Mouse (Mus musculus) hindbrain, embryonic 11.5 days (tissue): Measurements from ENCODE around the gene Gper1. TPM values are rescaled to one million over a fixed set of nuclear protein-coding genes. Genes with fewer than 3 reads are reported as not detected.

Experiments
- ATAC-seq: fragments of 200-750 bp; cut with Nextera tagmentation; 2 replicates; pipeline ENCODE4 v1.8.0; 2017; ENCODE audit warnings: mild to moderate bottlenecking, moderate TSS enrichment, moderate library complexity; ENCODE audit not compliant: low FRiP score
- DNase-seq: peaks from one replicate; pipeline ENCODE4 v3.0.0-alpha.2; 2015; ENCODE audit warnings: low spot score
- H3K27ac ChIP-seq: fragments of 300-500 bp; sonication (generic); 2 replicates; pipeline ENCODE4 v1.5.1; 2014; ENCODE audit warnings: mild to moderate bottlenecking, low read depth, low read length
- H3K27me3 ChIP-seq: fragments of 300-500 bp; sonication (generic); 2 replicates; pipeline ENCODE4 v1.6.1; 2014; ENCODE audit warnings: mild to moderate bottlenecking, low read length, moderate library complexity, mixed read lengths; ENCODE audit not compliant: control insufficient read depth, insufficient read depth
- H3K36me3 ChIP-seq: fragments of 300-500 bp; sonication (generic); 2 replicates; pipeline ENCODE4 v1.6.1; 2014; ENCODE audit warnings: mild to moderate bottlenecking, low read length, moderate library complexity, mixed read lengths; ENCODE audit not compliant: control insufficient read depth, insufficient read depth
- H3K4me1 ChIP-seq: fragments of 300-500 bp; sonication (generic); replicated peaks from 2 replicates; pipeline ENCODE4 v1.6.1; 2014; ENCODE audit warnings: low read length, mixed read lengths; ENCODE audit not compliant: control insufficient read depth, insufficient read depth
- H3K4me2 ChIP-seq: fragments of 300-500 bp; sonication (generic); replicated peaks from 2 replicates; pipeline ENCODE4 v1.6.1; 2014; ENCODE audit warnings: mild to moderate bottlenecking, low read depth, low read length
- H3K4me3 ChIP-seq: fragments of 300-500 bp; sonication (generic); 2 replicates; pipeline ENCODE4 v1.5.1; 2014; ENCODE audit warnings: low read depth, low read length
- H3K9ac ChIP-seq: fragments of 300-500 bp; sonication (generic); 2 replicates; pipeline ENCODE4 v1.6.1; 2014; ENCODE audit warnings: low read depth, low read length
- H3K9me3 ChIP-seq: fragments of 300-500 bp; sonication (generic); 2 replicates; pipeline ENCODE4 v1.6.1; 2016; ENCODE audit warnings: low read length; ENCODE audit not compliant: control insufficient read depth
- WGBS: fragments of 180-500 bp; shearing (Covaris S2); extraction: QIAGEN DNeasy Blood & Tissue Kit; methylation state at CpG from one replicate; pipeline ENCODE4 v1.1.7; 2014; 5-methylcytosine and 5-hydroxymethylcytosine counted together
- polyA plus RNA-seq: library from polyadenylated mRNA; unstranded; fragments of >200 nt; fragmentation: Nextera tagmentation; extraction: Ambion mirVana; gene quantifications from 2 replicates; pipeline ENCODE4 v1.2.1, GENCODE M21; 2014

Gene Gper1
- polyA plus RNA-seq, 1 experiment from 2014 or later, result 2.0 TPM

GRCm38 (mm10) chr5:139394399-139394798 lies 28.6 kb upstream of the Gper1 start:
- H3K27ac ChIP-seq, result no peak overlapping the region
- DNase-seq (no peak), ATAC-seq (no peak)
- no peaks in the 10 kb centered on the region for H3K9me3 ChIP-seq
- no peaks in the 10 kb centered on the region; the same call in 1 of the 2 replicates for H3K27me3 ChIP-seq
- 81% methylated on average over 7 of the region's 7 CpGs for WGBS
- no peak overlapping the region for H3K4me2 ChIP-seq
- no peak overlapping the region for H3K4me3 ChIP-seq
- no peak overlapping the region for H3K9ac ChIP-seq
- no peaks in the 10 kb centered on the region for H3K36me3 ChIP-seq
- 0 out of 2 replicates have a peak, but pooled peaks cover 2% of the 10 kb centered on the region for H3K4me1 ChIP-seq

- Histone ChIP-seq H3K36me3 (no peaks in the 10 kb centered on the region), H3K27ac (no peak overlapping the region), H3K4me3 (no peak overlapping the region), H3K27me3 (no peaks in the 10 kb centered on the region; the same call in 1 of the 2 replicates), H3K9ac (no peak overlapping the region), H3K4me1 (no peaks in the 10 kb centered on the region), H3K9me3 (no peaks in the 10 kb centered on the region), H3K4me2 (no peak overlapping the region)
- WGBS, result 91% methylated on average over 4 of the region's 4 CpGs
- DNase-seq (no peak), ATAC-seq (no peak)
Observed at GRCm38 (mm10) chr5:139395528-139395927, 27.4 kb upstream of the Gper1 start.

GRCm38 (mm10) chr5:139397359-139397916 lies 25.5 kb upstream of the Gper1 start:
- no peaks in the 10 kb centered on the region for H3K9me3 ChIP-seq
- DNase-seq, result no peak
- no peak for ATAC-seq
- H3K9ac ChIP-seq, result no peak overlapping the region
- H3K36me3 ChIP-seq, result no peaks in the 10 kb centered on the region
- H3K27me3 ChIP-seq, result no peaks in the 10 kb centered on the region; the same call in 1 of the 2 replicates
- no peaks in the 10 kb centered on the region for H3K4me1 ChIP-seq
- H3K4me2 ChIP-seq, result no peak overlapping the region
- no peak overlapping the region for H3K4me3 ChIP-seq
- H3K27ac ChIP-seq, result no peak overlapping the region
- 95% methylated on average over 4 of the region's 4 CpGs for WGBS

- no peaks in the 10 kb centered on the region for H3K27me3 ChIP-seq
- peak; percentile 84 for DNase-seq
- H3K9me3 ChIP-seq, result no peaks in the 10 kb centered on the region
- no peak overlapping the region for H3K4me2 ChIP-seq
- ATAC-seq, result 0 out of 2 replicates have a peak, but pooled peaks have one; percentile 47
- no peak overlapping the region for H3K9ac ChIP-seq
- H3K36me3 ChIP-seq, result no peaks in the 10 kb centered on the region
- no peak overlapping the region for H3K27ac ChIP-seq
- H3K4me1 ChIP-seq, result no peaks in the 10 kb centered on the region
- WGBS, result 42% methylated on average over 5 of the region's 5 CpGs
- no peak overlapping the region for H3K4me3 ChIP-seq
Observed at GRCm38 (mm10) chr5:139397959-139398753, 24.8 kb upstream of the Gper1 start.

- Histone ChIP-seq H3K27me3 (no peaks in the 10 kb centered on the region), H3K36me3 (no peaks in the 10 kb centered on the region), H3K4me2 (no peak overlapping the region), H3K4me3 (no peak overlapping the region), H3K9me3 (no peaks in the 10 kb centered on the region), H3K4me1 (no peaks in the 10 kb centered on the region), H3K9ac (no peak overlapping the region), H3K27ac (no peak overlapping the region)
- ATAC-seq, result no peak
- 79% methylated on average over 5 of the region's 5 CpGs for WGBS
- DNase-seq, result no peak
Observed at GRCm38 (mm10) chr5:139398786-139399185, 24.2 kb upstream of the Gper1 start.

GRCm38 (mm10) chr5:139399991-139400390 lies 23.0 kb upstream of the Gper1 start:
- H3K4me1 ChIP-seq, result no peaks in the 10 kb centered on the region
- H3K9ac ChIP-seq, result no peak overlapping the region
- no peak overlapping the region for H3K4me3 ChIP-seq
- no peaks in the 10 kb centered on the region for H3K27me3 ChIP-seq
- H3K9me3 ChIP-seq, result no peaks in the 10 kb centered on the region
- H3K4me2 ChIP-seq, result no peak overlapping the region
- WGBS, result 95% methylated on average over 14 of the region's 14 CpGs
- DNase-seq (no peak), ATAC-seq (no peak)
- no peak overlapping the region for H3K27ac ChIP-seq
- no peaks in the 10 kb centered on the region for H3K36me3 ChIP-seq

- 93% methylated on average over 2 of the region's 2 CpGs for WGBS
- Histone ChIP-seq H3K9me3 (no peaks in the 10 kb centered on the region), H3K4me2 (no peak overlapping the region), H3K27ac (no peak overlapping the region), H3K4me1 (no peaks in the 10 kb centered on the region), H3K36me3 (no peaks in the 10 kb centered on the region), H3K27me3 (no peaks in the 10 kb centered on the region), H3K4me3 (no peak overlapping the region), H3K9ac (no peak overlapping the region)
- ATAC-seq (no peak), DNase-seq (no peak)
Observed at GRCm38 (mm10) chr5:139402106-139402505, 20.8 kb upstream of the Gper1 start.

GRCm38 (mm10) chr5:139403692-139404260 lies 19.2 kb upstream of the Gper1 start:
- Histone ChIP-seq H3K4me2 (no peak overlapping the region), H3K9me3 (no peaks in the 10 kb centered on the region), H3K27ac (no peak overlapping the region), H3K4me1 (no peaks in the 10 kb centered on the region), H3K9ac (no peak overlapping the region), H3K27me3 (no peaks in the 10 kb centered on the region), H3K4me3 (no peak overlapping the region), H3K36me3 (no peaks in the 10 kb centered on the region)
- DNase-seq (no peak), ATAC-seq (no peak)
- 92% methylated on average over 8 of the region's 8 CpGs for WGBS
